Mouse (Mus musculus) kidney, postnatal 4 days (tissue): ENCODE measurements around the gene Ndufb10.
A peak's percentile ranks its signal among the peaks of the same experiment; 100 is the strongest.

Experiments
- DNase-seq, 2 experiments: peaks; one replicate each; pipeline ENCODE4 v3.0.0; 2021; ENCODE audit warnings: mixed read lengths in 2 of 2

The Ndufb10 gene

DNA sequence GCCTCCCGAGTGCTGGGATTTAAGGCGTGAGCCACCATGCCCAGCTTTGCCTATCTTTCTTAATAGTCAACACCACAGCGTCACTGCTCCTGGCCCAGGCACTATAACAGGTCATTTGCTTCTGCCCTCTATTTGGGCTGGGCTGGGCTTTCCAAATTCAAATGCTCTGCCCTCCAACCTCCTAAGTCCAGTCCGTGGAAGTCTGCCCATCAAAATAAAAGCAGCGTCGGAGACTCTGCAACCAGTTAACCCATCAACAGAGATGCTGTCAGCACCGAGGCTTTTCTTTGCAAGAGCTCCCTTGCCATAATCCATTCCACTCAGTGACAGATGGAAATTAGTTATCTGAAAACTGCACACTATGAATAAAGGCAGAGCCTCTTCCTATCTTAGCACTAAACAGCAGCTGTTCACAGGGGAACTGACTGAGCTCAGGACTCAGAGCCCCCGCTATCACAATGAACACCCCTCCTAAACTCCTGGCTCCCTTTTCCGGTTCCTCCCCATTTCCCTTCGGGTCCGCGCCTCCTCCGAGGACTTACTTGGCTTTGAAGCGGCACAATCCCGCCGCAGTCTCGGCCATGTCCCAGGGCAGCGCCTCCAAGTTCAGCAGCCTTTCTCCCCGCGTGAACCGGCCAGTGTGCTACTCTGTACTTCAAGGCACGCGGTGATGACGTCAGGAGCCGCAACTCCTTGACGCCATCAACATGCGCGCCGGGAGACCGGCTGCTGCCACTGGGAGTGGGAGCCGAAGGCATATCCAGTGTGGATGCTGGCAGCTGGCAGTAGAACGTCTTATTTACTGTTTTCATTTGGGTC, 17.1 kb downstream of the Ndufb10 start, which contains the start of gene Tbl3:
Tbl3 (minus strand) TSS at position 679 of the 819 bp plus-strand sequence.
- peak; percentile 97 to 98 for DNase-seq

DNA sequence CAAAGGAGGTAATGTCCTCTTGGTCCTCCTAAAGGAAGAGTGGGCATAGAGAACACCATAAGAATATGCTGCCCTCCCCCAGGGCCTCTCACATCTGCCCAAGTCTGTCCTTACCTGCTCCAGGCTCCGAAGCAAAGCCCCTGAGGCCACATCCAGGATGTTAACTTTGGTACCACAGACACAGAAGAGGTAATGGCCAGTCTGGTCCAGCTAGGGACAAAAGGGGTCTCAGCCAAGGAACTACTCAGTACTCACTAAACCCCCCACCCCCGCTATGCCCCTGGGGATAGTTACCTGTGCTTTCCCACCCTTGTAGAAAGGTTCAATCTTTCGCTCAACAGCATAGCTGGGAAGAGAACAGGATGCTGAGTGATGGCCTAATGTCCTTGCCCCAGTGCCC, 18.5 kb downstream of the Ndufb10 start:
- no peak for DNase-seq

DNA sequence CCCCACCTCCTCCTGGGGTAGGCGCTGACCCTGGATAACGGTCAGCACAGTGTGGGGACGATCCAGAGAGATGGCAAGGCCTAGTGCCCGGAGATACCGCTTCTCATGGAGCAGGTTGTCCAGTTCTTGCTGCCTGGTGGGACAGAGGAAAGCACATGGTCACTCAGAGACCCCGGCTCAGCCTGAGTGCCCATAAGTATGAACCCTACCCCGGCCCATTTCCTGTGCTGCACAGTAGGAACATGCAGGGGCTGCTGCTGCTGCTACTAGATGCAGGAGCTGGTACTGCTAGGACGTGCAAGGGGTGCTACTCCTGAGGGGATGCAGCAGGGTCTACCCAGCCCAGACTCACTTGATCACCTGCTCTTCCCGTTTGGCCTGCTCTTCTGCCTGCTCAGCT, 23.0 kb downstream of the Ndufb10 start:
- DNase-seq, result no peak

DNA sequence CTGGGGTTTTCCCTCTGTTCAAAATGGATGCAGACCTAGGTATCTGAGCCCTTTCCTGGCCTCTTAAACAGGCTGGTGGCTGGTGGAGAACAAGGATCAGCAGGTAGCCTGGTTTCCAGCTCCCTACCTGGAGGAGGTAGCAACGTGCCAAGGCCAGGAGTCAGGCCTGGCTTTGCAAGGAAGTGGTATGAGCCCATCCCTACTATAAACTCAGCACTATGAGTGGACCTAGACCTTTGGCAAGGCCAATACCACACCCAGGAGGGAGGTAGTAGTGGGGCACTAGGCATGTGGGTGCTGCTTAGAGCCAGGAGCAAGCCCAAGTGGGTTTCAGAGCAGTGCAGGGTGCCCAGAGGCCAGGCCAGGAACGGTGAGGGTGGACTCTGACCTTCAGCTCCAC, 24.8 kb downstream of the Ndufb10 start:
- no peak for DNase-seq

DNA sequence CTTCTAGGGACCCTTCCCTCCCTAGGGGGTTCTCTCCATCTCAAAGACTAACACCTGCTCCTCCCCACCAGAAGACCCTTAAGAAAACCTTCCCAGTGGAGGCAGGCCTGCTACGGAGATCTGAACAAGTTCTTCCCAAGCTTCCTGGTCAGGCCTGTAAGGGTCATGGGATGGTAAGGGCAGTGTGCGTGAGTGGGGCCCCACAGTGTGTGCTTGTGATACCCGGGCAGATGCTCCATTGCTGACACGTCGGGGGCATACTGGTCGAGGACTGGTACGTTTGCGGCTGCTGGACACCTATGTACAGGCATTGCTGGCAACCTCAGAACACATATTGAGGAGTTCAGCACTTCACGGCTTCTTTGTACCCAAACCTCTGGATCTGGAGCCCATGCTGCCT, 25.6 kb downstream of the Ndufb10 start:
- no peak for DNase-seq

DNA sequence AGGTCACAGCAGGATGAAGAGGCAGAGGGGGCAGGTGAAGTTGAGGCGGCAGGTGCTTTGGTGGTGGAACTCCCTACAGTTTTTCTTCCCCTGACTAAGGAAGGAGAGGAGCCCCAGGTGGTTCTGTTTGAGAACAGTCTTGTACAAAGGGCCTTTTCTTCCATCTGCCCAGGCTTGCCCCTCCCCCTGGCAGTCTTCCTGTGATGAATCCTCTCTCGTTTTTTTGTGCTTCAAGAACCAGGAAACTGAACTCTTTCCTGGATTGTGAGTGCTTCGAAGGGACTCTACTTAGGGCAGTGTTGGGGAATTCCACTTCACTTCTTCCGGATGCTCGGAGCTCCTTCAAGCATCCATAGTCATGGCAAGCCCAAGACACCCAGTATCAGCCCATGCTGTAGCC, 26.3 kb downstream of the Ndufb10 start:
- peak in 1 of 2 experiments; percentile 64 for DNase-seq

DNA sequence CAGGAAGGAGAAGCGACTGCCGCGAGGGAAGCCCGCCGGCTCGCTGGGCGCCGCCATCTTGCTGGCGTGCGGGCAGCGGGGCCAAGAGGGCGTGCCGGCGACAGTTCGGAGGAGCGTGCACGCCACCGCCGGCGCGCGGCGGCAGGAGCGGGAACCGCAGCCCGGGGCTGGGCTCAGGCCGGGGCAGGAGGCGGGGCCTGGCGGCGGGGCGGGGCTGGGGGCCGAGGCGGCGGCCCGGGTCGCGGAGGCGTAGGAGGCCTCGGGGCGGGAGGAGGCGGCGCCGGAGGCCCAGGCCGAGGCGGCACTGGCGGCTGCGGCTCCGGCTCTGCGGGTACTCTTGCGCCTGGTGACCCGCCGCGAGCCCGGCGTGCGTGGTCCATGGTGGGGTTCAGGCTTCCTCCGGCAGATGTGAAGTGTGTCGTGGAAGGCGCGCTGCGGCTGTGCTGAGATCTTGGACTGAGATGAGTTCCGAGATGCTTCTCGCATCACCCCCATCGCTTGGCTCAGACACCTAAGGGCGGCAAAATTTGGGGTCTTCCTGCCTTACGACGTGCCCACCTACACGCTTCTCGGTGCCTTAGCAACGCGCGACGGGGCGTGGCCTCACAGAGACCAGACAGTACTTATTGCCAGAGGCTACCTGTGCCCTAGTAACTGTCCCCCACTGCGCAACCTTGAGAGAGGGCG, 28.1 kb downstream of the Ndufb10 start, which contains the start of the genes Gfer and Noxo1:
Gfer (minus strand) TSS at position 146 of the 687 bp plus-strand sequence.
Noxo1 (plus strand) TSS at position 224 of the 687 bp plus-strand sequence.
- peak; percentile 91 to 94 for DNase-seq

DNA sequence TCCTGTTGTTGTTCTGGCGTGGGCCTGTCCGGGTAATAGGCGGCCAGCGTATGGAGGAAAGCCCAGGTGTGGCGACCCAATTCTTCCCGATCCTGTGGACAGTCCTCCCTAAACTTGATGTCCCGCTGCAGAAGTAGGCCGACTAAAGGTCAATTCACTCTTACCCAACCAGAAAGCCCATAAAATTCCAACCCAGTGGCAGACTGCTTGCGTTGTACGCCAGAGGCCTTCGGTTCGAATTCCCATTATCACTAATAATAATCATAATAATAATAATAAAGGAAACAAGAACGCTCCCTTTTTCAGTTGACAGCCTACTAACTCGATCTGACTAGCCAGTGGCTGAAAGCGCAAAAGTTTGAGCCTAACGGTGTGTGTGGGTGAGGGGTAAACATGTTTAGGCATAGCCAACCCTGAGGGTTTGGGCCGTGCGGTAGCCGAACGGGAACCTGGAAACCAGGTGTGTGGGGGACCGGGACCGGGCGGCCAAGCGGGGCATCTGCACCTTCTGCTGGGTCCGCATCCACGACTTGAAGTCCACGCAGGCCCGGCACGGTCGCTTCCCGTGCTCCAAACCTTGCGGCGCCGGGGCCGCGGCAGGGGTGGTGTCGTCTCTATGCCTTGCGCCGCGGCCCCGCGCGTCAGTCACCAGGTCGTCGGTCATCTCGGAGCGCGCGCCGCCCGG, 28.8 kb downstream of the Ndufb10 start:
- peak in 1 of 2 experiments; percentile 25 for DNase-seq

DNA sequence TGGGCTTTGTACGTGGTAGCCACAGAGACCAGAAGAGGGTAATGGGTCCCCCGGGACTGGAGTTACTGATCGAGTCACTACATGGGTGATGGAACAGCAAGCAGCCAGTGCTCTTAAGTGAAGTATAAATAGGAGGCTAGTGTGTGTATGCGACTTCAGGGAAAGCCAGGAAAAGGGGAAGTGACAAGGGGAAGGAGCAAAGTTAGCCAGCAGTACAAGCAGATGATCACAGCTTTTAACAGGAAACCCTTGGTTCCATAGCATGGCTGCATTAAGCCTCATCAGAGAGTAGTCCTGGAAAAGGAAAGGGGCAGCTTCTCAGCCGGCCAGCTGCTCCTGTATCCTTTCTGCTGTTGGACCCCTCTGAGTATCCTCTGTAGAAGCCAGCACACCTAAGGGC, 31.9 kb downstream of the Ndufb10 start:
- DNase-seq, result no peak

DNA sequence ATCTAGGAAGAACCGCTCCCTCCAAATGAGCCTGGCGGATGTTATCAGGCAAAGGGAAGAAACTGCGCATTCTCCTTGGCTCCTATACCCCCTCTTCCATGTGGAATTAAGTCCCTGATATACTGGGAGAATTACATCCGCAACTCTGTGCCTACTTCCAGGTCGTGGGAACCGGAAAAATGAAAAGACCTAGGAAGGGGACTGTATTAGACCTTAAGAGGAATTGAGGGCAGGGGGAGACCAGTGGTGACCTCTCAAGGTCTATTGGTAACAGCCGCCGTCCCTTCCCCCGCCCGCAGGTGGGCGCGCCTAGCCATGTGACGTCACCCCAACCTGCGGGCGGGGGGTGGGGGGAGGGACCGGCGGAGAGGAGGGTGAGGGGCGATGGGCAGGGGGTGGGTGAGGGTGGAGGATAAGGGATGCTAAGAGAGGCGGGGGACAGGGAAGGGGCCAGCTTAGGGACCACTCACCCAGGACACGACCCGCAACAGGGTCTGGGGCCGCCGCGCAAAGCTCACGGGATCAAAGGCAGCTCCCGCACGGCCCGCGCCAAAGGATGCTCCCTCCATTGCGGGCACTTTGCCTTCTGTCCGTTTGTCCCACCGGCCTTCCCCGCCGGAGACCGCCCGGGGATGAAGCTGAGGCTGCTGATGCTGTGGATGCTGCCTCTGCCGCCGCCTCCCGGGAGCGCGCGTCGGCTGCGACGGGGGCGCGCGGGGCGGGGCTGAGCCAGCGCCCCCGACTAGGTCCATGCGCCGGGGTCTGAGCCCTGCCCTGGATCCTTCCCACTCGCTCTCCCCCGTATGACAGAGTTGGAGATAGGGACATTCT, 34.8 kb downstream of the Ndufb10 start, which contains the start of gene Syngr3:
Syngr3 (minus strand) TSS at position 705 of the 831 bp plus-strand sequence.
- DNase-seq, result peak in 1 of 2 experiments; percentile 34

DNA sequence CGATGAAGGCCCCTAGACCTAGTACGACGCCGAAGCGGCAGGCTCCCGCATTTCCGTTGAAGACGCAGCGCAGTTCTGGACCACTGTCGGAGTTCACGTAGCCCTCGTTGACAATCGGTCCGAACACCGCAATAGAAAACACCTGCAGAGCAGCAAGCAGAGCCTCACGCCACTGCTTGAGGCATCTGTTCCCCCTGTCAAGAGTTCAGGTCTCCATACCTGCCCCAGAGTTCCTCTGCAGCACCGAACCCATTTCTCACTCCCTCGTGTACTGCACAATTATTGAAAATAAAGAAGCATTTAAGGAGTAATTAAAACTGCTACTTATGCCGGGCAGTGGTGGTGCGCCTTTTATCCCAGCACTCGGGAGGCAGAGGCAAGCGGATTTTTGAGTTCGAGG, 36.7 kb downstream of the Ndufb10 start:
- no peak for DNase-seq

DNA sequence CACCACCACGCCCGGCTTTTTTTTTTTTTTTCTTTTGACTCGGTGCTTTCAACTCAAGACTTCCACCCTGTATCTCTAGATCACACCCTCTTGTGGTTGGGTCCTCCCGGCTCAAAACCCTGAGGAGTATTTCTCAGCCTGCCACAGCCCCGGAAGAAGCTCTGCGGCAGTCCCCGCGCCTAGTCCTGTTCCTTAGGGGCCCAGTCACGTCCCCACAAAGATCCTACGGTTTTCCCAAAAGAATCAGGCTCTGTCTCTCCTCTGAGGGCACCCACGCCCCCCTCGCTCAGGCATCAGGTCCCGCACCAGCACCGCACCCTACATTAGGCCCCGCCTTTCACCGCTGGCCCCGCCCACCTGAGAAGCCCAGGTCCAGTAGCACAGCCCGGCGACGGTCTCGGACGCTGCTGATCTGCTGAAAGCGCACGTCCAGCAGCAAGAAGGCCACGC, 37.1 kb downstream of the Ndufb10 start:
- peak; percentile 73 to 79 for DNase-seq

DNA sequence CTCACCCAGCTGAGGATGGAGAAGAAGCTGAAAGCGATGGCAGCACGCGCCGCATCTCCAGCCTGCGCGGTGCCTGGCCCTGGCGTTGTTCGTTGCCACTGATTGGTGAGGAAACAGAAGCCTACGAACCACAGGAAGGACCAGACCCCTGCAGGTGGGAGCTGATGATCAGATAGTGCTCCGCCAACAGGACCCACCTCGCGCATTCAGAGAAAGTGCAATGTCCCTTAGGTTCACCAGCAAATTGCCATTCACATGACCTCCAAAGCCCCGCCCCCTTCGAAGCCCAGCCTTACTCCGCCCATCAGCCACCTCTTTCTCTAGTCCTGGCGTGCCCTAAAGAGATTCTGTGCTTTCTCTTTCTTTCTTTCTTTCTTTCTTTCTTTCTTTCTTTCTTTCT, 37.8 kb downstream of the Ndufb10 start:
- DNase-seq, result peak; percentile 62 to 75

DNA sequence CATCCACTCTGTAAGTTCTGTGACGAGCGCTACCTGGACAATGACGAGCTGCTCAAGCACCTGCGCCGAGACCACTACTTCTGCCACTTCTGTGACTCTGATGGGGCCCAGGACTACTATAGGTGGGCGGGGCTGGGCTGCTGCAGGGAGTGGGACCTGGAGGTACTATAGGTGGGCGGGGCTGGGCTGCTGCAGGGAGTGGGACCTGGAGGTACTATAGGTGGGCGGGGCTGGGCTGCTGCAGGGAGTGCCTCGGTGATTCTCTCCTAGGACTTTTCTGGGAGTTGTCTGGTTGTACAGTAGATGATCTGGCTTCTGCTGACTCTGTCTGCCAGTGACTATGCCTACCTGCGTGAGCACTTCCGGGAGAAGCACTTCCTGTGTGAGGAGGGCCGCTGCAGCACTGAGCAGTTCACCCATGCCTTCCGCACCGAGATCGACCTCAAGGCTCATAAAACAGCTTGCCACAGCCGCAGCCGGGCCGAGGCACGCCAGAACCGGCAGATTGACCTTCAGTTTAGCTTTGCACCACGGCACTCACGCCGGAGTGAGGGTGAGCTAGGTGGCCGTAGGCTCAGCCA, 46.7 kb downstream of the Ndufb10 start:
- no peak for DNase-seq

DNA sequence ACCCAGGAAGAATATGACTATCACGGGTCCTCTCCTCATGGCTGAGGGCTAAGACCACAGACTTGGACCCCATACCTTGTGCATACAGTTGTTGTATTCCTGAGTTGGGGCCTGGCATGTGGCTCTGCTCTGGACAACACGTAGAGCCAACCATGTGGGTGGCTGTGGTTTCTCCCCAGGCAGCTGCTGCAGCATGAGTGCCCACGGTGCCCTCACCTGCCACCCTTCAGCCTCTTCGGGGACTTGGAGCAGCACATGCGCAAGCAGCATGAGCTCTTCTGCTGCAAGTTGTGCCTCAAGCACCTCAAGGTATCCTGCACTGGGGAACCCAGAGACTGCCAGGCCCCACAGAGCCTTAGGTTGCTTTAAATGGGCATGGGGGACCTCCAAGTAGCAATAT, 47.4 kb downstream of the Ndufb10 start:
- no peak for DNase-seq

DNA sequence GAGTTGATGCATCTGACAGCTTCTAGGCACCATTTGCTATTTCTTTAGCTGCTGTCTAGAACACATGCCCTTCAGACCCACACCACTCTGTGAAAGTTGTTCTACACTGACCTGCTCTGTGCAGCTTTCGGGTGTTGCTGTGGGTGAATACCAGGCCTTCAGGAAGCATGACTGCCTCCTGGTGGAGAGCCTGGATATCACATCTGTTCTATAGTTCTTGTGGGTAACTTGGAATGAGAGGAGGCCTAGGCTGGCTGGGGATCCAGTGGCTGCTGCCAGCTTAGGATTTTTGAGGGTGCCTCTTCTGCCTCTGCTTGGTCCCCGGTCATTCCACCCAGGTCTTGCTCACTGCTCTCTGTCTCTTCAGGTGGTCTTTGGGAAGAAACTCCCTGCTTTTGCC, 48.1 kb downstream of the Ndufb10 start:
- DNase-seq, result peak; percentile 82 to 86

DNA sequence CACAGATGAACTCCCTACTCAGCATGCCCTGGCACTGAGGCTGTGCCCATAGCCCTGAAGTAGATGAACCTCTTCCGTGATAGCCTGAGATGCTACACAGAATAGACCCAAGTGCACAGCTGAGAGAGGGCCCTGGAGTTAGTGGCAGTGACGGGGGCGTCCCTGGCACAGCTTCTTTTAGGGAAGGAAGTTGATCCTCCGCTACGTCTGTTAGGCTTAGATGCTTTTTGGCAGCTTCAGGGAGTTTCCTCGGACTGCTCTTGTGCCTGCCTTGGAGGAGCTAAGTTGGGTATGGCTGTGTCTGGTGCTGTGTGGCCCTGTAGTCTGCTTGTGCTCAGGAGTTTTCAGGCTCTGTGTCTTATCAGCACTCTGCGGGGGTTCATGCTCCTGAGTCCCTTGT, 50.0 kb downstream of the Ndufb10 start:
- DNase-seq, result no peak

DNA sequence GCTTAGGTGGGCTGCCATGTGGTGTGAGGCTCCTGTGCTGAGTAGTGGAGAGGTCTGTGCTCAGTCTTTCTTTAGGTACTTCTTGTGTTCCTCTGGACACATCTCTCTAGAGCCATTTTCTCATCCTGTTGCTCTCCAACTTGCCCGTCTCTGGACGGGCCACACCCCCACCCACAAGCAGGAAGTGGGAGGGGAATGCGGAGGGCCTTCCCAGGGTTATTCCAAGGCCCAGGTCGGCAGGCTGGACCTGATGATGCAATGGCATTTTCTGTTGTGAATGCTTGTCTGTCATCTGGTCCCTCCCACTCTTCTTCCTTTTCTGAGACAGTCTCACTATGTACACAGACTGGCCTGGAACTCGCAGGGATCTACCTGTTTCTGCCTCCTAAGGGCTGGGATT, 52.1 kb downstream of the Ndufb10 start:
- DNase-seq, result peak; percentile 55 to 72
